Mouse (Mus musculus) intestine, postnatal 0 days (tissue): ENCODE results near the gene Arfgef2. TPM values are rescaled to one million over a fixed set of nuclear protein-coding genes. Genes with fewer than 3 reads are reported as not detected.

Experiments used
- ATAC-seq: fragments of 200-750 bp; cut with Nextera tagmentation; 2 replicates; pipeline ENCODE4 v1.8.0; 2017; ENCODE audit warnings: mild to moderate bottlenecking, moderate TSS enrichment, moderate library complexity
- H3K27ac ChIP-seq: fragments of 300-500 bp; sonication (generic); 2 replicates; pipeline ENCODE4 v1.5.1; 2014; ENCODE audit warnings: mild to moderate bottlenecking, low read depth, low read length, moderate library complexity
- H3K27me3 ChIP-seq: fragments of 300-500 bp; sonication (generic); replicated peaks from 2 replicates; pipeline ENCODE4 v1.6.1; 2014; ENCODE audit warnings: low read length, mixed read lengths; ENCODE audit not compliant: control insufficient read depth, insufficient read depth
- H3K36me3 ChIP-seq: fragments of 300-500 bp; sonication (generic); 2 replicates; pipeline ENCODE4 v1.6.1; 2014; ENCODE audit warnings: mild to moderate bottlenecking, moderate library complexity; ENCODE audit not compliant: control insufficient read depth, insufficient read depth
- H3K4me1 ChIP-seq: fragments of 300-500 bp; sonication (generic); replicated peaks from 2 replicates; pipeline ENCODE4 v1.6.1; 2014; ENCODE audit warnings: antibody characterized with exemption, low read length, mixed read lengths; ENCODE audit not compliant: control insufficient read depth, insufficient read depth
- H3K4me2 ChIP-seq: fragments of 300-500 bp; sonication (generic); replicated peaks from 2 replicates; pipeline ENCODE4 v1.6.1; 2014; ENCODE audit warnings: low read depth, mild to moderate bottlenecking, moderate library complexity
- H3K4me3 ChIP-seq: fragments of 300-500 bp; sonication (generic); 2 replicates; pipeline ENCODE4 v1.5.1; 2014; ENCODE audit warnings: low read depth, low read length
- H3K9ac ChIP-seq: fragments of 300-500 bp; sonication (generic); 2 replicates; pipeline ENCODE4 v1.6.1; 2014; ENCODE audit warnings: mild to moderate bottlenecking, low read depth, low read length
- H3K9me3 ChIP-seq: fragments of 300-500 bp; sonication (generic); 2 replicates; pipeline ENCODE4 v1.6.1; 2016; ENCODE audit warnings: mixed run types; ENCODE audit not compliant: control insufficient read depth
- CTCF ChIP-seq: sonication (generic); IDR thresholded peaks from 2 replicates; pipeline ENCODE4 v1.5.1; 2016; ENCODE audit warnings: low read depth, mild to moderate bottlenecking, control low read depth, antibody characterized with exemption, moderate library complexity
- WGBS: fragments of 180-500 bp; shearing (Covaris S2); extraction: QIAGEN DNeasy Blood & Tissue Kit; methylation state at CpG from one replicate; pipeline ENCODE4 v1.1.7; 2014; 5-methylcytosine and 5-hydroxymethylcytosine counted together
- polyA plus RNA-seq: library from polyadenylated mRNA; unstranded; fragments of >200 nt; fragmentation: Nextera tagmentation; extraction: Ambion mirVana; gene quantifications from 2 replicates; pipeline ENCODE4 v1.2.1, GENCODE M21; 2015

The Arfgef2 gene
- polyA plus RNA-seq, 1 experiment from 2014 or later, result 6.1 TPM

GRCm38 (mm10) chr2:166887816-166888215, 82.4 kb downstream of the Arfgef2 start:
- no peak overlapping the region for H3K27ac ChIP-seq
- no peak overlapping the region for H3K4me3 ChIP-seq
- H3K4me1 ChIP-seq, result no peaks in the 10 kb centered on the region
- no peak overlapping the region for H3K4me2 ChIP-seq
- no peak overlapping the region for H3K9ac ChIP-seq
- peaks cover 61% of the 10 kb centered on the region for H3K36me3 ChIP-seq
- 51% methylated on average over 11 of the region's 11 CpGs for WGBS
- no peaks in the 10 kb centered on the region for H3K9me3 ChIP-seq
- peak; percentile 57 for TF ChIP-seq CTCF
- no peaks in the 10 kb centered on the region for H3K27me3 ChIP-seq
- ATAC-seq, result no peak

GRCm38 (mm10) chr2:166891366-166891880, 86.0 kb downstream of the Arfgef2 start:
- peak; percentile 50 for TF ChIP-seq CTCF
- WGBS, result 71% methylated on average over 9 of the region's 9 CpGs
- no peaks in the 10 kb centered on the region for H3K9me3 ChIP-seq
- H3K4me3 ChIP-seq, result no peak overlapping the region
- H3K4me1 ChIP-seq, result no peaks in the 10 kb centered on the region
- no peak overlapping the region for H3K27ac ChIP-seq
- no peak overlapping the region for H3K4me2 ChIP-seq
- H3K36me3 ChIP-seq, result peaks cover 62% of the 10 kb centered on the region
- ATAC-seq, result no peak
- H3K27me3 ChIP-seq, result no peaks in the 10 kb centered on the region
- no peak overlapping the region for H3K9ac ChIP-seq

- no peaks in the 10 kb centered on the region for H3K9me3 ChIP-seq
- no peak overlapping the region for H3K27ac ChIP-seq
- H3K36me3 ChIP-seq, result peaks cover 54% of the 10 kb centered on the region
- H3K4me3 ChIP-seq, result no peak overlapping the region
- TF ChIP-seq CTCF, result no peak
- no peaks in the 10 kb centered on the region for H3K4me1 ChIP-seq
- no peaks in the 10 kb centered on the region for H3K27me3 ChIP-seq
- peak; percentile 36; the same call in 1 of the 2 replicates for ATAC-seq
- no peak overlapping the region for H3K4me2 ChIP-seq
- no peak overlapping the region for H3K9ac ChIP-seq
- WGBS, result 48% methylated on average over 8 of the region's 8 CpGs
Observed at GRCm38 (mm10) chr2:166892158-166892680, 86.8 kb downstream of the Arfgef2 start.

GRCm38 (mm10) chr2:166893036-166893435, 87.6 kb downstream of the Arfgef2 start:
- Histone ChIP-seq H3K27ac (no peak overlapping the region), H3K9ac (no peak overlapping the region), H3K4me1 (no peaks in the 10 kb centered on the region), H3K4me3 (no peak overlapping the region), H3K9me3 (no peaks in the 10 kb centered on the region), H3K27me3 (no peaks in the 10 kb centered on the region), H3K4me2 (no peak overlapping the region), H3K36me3 (peaks cover 54% of the 10 kb centered on the region)
- TF ChIP-seq CTCF, result no peak
- WGBS, result 94% methylated on average over 5 of the region's 5 CpGs
- ATAC-seq, result no peak

GRCm38 (mm10) chr2:166896368-166896767, 91.0 kb downstream of the Arfgef2 start:
- WGBS, result 89% methylated on average over 13 of the region's 13 CpGs

GRCm38 (mm10) chr2:166896974-166897373, 91.6 kb downstream of the Arfgef2 start:
- H3K27ac ChIP-seq, result no peak overlapping the region
- no peak overlapping the region for H3K9ac ChIP-seq
- no peak for TF ChIP-seq CTCF
- no peaks in the 10 kb centered on the region for H3K9me3 ChIP-seq
- no peaks in the 10 kb centered on the region for H3K27me3 ChIP-seq
- H3K4me3 ChIP-seq, result no peak overlapping the region
- no peak overlapping the region for H3K4me2 ChIP-seq
- 83% methylated on average over 12 of the region's 12 CpGs for WGBS
- no peaks in the 10 kb centered on the region for H3K4me1 ChIP-seq
- peaks cover 36% of the 10 kb centered on the region for H3K36me3 ChIP-seq
- ATAC-seq, result no peak

More at GRCm38 (mm10) chr2:166896368-166896767, 91.0 kb downstream of the Arfgef2 start:
- H3K4me2 ChIP-seq, result no peak overlapping the region
- H3K9me3 ChIP-seq, result no peaks in the 10 kb centered on the region
- H3K4me1 ChIP-seq, result no peaks in the 10 kb centered on the region
- TF ChIP-seq CTCF, result no peak
- H3K4me3 ChIP-seq, result no peak overlapping the region
- no peak for ATAC-seq
- no peak overlapping the region for H3K27ac ChIP-seq
- H3K36me3 ChIP-seq, result peaks cover 42% of the 10 kb centered on the region
- H3K9ac ChIP-seq, result no peak overlapping the region
- no peaks in the 10 kb centered on the region for H3K27me3 ChIP-seq
